Mouse (Mus musculus) frontal cortex, postnatal 25 days (tissue): ENCODE results near the gene Sec22c.

Experiments used
- DNase-seq, 2 experiments: peaks; one replicate each; pipeline ENCODE4 v3.0.0; 2022; ENCODE audit warnings: low spot score in 2 of 2

The Sec22c gene

DNA sequence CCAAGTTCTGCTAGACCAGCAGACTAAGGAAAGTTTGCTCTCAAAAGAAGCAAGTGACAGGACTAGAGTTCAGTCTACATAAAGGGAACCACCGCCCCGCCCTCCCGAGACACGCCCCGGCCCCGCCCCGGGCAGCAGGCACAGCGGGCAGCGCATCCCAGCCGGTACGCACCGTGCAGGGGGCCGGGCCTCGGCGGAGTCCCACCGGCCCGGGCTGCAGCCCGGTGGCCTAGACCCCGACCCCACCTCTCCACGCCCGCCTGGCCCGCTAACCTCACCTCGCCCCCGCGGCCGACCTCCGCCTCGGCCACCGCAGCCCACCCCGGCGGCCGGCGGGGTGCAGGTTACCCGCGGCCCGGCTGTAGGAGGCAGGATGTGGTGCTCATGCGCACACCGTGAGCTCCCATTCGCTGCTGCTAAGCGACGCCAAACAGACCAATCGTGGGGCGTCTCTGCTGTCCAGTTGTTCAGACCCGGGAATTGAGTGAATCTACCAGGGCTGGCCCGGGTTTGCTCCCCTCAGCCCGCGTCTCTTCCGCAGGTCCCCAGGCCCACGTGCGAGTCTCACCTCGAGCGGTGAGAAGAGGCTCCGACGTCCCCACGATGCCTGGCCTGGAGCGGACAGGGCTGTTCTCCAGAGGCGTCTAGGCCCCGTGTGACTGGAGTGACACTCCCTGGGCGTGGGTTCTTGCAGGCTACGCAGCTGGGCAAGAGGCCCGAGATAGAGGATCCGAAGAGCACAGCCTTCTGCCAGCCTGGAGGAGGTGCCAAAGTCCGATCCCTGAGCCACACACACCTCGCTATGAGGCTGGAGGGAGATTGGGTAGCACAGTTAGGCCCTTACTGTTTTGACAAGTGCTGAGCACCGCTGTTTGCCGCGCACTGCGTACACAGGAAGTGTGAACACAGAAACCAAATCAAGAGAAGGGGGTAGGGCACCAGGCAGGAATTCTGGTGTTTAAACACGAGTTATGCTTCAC is at the start of gene Sec22c:
Sec22c (minus strand) TSS at position 845 of the 980 bp plus-strand sequence.
- peak; percentile 78 to 79 for DNase-seq

DNA sequence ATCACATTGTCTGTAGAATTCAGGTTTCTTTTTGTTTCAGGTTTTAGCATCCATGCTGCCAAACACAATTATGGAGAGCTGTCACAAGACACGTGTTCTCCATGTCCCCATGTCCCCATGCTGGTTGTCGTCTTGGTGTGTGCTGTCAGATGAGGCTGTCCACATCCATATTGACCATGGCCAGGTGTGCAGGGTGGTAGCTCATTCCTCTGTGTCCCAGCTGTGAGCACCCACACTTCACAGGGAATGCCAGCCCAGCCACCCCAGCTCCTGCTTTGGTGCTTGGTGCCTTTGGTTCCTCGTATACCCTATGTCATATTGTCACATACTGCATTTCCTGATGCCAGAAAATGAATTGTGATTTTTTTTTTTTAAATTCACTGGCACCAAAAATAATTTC is 49.3 kb upstream of the Sec22c start:
- DNase-seq, result no peak

DNA sequence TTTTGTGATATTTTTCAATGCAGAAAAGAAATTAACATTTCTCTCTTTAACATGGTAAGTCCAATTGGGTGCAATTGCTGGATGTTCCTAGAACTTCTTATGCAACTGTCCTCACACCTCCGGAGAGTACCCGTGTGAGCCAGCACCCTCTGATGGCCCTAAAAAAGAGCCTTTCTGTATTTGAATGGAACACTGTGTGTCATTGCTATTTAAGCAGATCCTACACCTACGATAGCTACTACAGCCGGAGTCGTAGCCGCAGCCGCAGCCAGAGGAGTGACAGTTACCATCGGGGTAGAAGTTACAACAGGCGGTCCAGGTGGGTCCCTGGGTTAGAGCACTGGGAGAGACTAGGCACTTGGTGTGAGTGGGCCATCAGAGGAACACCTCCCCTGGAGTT is 47.5 kb upstream of the Sec22c start:
- no peak for DNase-seq

DNA sequence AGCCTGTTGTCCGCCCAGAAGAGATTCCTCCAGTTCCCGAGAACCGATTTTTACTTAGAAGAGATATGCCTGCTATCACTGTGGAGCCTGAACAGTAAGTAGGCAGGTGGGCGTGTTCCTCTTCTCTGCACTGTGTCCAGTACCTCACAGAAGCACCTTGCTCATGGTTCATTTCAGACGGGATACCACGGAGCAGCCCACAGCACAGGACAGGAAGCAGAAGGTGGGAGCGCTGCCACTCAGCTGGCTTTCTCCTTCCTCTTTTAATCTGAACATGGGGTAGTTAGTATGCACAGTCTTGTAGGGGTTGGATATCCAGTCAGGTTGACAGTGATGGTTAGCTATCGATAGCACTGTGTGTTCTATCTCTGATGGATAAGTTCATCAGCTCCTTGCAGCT is 38.8 kb upstream of the Sec22c start:
- no peak for DNase-seq

DNA sequence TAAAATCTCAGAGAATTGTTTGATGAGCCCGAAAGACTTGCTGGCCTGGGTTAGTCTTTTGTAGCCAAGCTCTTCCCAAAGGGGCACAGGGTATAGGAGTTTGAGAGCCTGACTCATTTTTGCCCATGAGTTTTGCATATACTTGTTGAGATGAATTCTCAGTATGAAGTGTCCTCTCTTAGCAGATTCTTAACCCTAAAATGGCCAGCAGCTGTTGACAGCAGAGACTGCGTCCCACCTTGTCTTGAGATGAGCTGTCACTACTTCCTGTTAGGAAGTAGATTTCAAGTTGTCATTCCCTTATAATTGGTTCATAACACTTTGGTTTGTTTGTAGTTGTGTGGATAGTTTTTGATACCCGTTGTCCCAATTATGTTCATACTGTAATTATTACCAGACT is 35.9 kb upstream of the Sec22c start:
- DNase-seq, result no peak

DNA sequence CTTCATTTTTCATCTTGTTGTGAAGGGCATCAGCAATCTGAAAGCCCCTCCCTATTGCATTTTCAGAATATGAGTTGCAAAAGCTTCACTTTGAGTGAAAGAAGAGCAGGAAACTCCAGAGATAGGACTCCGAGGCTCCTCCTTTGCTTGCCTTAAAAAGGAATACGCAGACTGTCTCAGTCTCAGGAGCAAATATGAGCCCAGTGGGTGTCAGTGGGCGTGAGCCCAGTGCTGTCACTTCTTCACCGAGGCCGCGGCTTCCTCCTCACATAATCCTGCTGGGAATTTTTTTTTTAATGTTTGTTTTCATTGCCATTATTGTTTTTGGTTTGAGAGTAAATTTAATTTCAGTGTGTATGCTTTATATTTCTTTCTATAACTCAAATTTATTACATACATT is 35.2 kb upstream of the Sec22c start:
- DNase-seq, result no peak

DNA sequence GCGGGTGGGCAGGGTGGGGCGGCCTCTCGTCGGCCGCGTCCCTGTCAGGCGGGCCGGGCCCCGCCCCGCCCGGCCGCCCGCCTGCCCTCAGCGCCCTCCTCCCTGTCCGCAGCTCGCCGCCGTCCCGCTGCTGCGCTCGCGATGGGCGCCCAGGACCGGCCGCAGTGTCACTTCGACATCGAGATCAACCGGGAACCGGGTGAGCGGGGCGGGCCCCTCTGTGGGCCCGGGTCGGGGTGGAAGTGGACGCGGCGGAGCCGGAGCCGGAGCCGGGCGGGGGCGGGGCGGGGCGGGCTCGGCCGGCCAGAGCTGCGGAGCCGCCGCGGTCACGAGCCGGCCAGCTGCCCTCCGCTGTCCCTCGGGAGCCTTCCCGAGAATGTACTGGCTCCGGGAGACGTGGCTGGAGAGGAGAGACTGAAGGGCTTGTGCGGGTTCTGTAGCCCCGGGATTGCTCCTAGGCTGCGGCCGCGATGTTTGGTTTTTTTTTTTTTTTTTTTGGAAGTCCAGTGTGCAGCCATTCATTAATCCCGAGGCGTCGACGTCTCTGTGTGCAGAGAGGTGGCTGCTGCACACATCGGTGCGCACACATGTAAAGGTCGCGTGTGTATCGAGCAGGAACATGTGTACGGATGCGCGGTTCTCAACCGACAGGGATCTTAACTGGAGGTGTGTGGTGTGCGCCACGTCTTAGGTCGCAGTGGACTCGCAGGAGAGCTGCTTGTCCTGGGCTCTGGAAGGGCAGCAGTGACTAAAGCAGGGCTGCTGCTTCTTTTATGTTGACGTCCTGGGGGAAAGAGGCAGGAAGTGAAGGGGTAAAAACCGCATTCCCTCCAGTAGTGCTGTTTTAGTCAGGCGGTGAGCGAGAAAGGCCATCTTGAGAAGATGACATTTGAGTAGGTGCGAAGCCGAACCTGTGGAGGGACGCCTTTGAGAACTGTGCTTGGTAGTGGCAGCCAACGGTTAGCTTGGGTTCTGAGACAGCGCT is 14.3 kb upstream of the Sec22c start:
- no peak for DNase-seq

DNA sequence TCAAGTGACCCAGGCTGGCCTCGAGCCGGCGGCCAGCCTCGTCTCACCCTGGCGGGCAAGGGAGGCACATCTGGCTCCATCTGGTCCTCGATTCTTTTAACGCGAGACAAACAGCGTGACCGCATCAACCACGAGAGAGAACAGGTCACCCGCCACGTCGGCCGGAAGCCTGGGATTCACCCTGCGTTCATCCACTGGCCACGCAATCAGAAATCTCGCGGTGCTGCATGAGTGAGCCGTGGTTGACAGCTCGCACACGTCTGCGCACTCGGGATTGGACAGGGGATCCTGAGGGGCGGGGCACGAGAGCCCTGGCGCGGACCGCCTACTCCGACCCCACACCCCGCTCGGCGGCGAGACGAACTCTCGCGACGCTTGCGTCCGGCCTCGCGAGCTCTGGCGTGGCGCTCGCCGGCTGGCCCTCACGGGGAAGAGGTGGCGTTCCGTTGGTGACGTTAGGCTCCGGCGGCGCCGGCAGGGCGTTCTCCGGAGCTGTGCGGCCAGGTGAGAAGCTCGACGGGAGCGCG is 13.6 kb upstream of the Sec22c start, which contains the start of gene Nktr:
Nktr (plus strand) TSS at position 378 of the 527 bp plus-strand sequence.
- DNase-seq, result peak; percentile 86 to 95

DNA sequence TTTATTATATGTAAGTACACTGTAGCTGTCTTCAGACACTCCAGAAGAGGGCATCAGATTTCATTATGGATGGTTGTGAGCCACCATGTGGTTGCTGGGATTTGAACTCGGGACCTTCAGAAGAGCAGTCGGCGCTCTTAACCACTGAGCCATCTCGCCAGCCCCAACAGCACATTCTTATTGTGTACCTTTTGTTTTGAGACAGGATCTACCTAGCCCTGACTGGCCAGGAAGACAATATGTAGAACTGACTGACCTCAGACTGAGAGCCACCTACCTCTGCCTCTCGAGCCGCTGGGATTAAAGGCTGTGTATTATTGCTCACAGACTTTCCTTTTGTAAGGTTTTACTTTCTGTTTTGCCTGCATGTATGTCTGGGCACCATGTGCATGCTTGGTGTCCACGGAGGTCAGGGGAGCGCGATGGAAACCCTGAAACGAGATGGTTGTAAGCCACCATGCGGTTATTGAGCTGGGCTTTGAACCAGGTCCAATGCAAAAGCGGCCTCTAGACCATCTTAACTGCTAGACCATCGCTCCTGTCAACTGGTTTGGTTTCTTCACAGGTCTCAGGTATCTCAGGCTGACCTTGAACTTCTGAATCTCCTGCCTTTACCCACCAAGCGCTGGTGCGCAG is 12.9 kb upstream of the Sec22c start:
- no peak for DNase-seq

DNA sequence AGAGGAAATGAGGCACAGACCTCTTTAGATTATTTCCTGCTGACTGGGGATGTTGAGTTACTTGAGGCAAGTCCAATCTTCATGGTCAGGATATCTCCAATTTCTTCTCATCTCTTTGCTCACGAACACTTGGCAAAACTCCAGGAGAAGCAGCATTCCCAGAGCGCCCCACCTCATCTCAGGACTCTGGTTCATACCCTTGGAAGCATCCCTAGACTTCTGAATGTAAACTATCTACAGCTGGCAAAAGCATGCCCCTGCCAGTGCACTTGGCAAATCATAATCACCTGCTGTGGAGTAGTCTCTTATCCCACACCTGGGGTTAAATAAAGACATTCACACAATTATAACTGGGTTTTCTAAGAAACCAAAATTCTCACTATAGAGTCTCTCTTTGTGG is 11.8 kb upstream of the Sec22c start:
- no peak for DNase-seq

DNA sequence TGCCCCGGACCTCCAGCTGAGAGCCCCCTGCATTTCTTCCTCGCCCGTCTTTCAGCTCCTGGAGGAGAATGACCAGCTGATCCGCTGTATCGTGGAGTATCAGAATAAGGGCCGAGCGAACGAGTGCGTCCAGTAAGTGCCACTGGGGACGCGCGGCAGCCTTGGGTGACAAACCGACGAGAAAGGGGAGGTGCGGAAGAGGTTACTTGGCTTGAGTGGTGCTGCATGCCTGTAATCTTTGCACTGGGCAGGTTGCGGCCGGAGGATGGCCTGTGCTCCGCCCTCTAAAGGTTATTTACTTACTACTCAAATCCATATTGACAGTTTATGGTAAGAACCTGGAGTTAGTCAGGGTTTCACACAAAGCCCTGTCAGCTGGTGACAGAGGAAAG is 5.3 kb upstream of the Sec22c start:
- DNase-seq, result peak in 1 of 2 experiments; percentile 33

DNA sequence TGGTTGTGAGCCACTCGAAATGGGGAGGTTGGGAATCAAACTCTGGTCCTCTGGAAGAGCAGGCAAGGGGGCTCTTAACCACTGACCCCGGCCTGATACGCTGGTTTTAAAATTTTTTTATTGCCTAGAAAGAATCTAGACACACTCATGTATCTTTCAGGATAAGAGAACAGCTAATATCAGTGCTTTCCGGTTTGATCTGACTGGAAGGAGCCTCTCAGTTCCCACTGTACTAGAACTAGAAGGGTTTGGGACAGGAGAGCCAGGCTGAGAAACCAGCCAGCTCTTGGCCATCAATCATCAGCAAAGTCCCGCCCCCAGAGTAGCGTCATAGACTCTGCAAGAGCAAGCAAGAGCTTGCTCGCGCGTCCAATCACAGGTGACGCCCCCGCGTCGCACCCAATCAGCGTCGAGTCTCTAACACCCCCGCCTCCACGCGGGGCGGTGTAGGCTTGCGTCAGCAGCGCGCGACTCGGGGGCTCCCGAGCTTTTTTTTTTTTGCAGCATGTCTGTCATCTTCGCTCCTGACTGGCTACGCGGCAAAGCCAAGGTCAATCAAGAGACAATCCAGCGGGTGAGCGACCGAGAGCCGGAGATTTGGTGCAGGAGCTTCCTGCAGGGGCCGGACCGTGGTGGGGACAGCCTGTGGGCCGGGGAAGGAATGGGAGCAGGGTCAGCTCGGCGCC is 4.8 kb upstream of the Sec22c start, which contains the start of gene Ss18l2:
Ss18l2 (plus strand) TSS at position 432 of the 686 bp plus-strand sequence.
- peak; percentile 93 to 95 for DNase-seq

DNA sequence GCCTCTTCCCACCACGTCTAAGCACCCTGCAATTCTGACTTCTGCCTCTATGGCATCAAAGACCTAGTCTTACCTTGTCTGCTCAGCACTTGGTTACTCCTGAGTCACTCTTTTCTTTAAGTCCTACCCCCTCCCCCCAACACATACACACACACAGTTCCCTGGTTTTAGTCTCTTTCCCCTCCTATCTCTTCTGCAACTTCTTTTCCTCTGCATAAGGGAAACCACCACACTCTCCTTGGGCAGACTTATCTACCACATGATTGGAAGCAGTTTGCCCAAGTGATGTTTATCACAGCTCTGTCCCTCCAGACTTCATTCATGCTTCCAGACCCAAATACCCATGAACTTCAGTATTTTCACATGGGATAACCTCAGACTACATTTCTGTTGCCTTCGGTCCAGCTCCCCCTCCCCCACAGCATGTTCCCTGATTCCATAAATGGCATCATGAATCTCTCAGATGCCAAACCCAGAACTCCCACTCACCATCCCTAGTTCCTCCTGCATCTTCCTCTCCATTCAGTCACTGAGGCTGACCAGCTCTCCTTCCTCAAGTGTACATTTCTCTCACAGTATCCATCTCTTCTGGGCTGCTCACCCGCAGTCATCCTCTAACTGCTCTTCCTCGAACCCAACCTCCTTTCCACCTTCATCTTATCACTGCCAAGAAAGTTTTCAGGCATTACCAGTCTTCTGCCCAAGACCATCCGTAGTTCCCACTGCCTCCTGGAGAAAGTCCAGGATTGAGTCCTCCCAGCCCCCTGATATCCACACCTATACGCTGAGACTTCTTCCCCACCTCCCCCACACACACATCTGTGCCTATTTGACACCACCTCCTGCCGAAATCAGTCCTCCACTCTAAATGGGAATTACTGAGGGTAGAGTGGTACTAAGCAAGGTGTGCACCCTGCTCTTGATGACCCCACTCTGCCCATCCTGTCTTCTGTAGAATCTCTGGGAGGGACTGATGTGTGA is 3.5 kb upstream of the Sec22c start:
- peak in 1 of 2 experiments; percentile 5 for DNase-seq

DNA sequence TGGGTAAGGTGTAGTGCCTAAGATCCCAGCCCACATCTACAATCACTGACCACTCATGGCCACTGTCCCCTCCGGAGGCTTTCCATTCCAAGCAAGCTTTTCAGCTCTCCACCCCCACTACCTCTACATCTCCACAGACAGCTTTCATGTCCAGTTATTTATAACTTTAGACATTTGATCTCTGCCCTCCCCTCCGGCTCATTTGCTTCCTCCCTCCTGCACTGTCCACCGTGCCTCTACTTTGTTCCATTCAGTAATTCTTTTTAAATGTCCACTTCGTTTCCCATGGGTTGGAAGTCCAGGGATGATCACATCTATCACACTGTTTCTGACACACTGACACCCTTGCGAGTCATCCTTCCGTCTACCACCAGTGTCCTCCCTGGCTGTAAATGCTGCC is 2.5 kb upstream of the Sec22c start:
- DNase-seq, result no peak

DNA sequence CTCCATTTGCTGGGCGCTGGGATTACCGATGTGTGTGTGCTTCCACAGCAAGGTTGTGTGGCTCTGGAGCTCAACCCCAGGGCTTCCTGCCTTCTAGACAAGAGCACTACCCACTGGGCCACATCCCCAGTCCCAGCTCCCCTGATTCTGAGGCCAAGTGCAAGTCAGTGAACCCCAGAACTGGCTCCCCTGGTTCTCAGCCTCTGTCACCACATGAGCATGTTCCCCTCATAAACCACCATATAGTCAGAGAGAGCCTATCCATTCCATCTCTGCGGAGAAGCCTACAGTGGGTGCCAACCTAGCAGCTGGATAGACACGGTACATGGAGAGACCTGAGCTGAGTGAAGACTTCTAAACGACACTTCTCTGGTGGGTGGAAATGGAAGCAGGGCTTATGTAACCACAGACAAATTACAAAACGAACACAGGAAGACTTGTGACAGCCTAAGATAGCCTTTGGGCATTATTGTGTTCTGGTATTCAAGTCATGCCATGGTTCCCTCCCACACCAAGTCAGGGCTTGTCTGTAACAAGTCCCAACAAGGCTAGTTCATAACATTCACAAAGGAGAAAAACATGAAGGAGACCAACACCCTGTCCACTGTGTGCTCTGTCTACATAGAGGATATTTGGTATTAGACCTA is 862 bp upstream of the Sec22c start:
- no peak for DNase-seq

DNA sequence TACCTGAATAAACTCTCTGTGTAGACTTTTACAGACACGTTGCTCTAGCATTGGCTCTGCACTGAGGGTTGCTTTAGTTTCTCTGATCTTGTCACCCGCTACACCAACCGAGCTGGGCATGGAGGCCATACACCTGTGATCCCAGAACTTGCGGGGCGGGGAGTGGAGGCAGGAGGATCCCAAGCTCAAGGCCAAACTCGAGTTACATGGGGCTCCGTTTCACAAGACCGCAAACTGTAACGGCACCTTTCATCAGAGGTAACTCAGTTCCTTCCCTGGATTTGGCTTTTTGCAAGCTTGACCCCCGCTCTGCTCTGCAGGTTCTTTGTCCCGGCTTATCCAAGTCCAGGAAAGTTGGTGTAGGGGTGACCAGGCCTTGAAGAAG is 1.0 kb downstream of the Sec22c start:
- DNase-seq, result no peak

DNA sequence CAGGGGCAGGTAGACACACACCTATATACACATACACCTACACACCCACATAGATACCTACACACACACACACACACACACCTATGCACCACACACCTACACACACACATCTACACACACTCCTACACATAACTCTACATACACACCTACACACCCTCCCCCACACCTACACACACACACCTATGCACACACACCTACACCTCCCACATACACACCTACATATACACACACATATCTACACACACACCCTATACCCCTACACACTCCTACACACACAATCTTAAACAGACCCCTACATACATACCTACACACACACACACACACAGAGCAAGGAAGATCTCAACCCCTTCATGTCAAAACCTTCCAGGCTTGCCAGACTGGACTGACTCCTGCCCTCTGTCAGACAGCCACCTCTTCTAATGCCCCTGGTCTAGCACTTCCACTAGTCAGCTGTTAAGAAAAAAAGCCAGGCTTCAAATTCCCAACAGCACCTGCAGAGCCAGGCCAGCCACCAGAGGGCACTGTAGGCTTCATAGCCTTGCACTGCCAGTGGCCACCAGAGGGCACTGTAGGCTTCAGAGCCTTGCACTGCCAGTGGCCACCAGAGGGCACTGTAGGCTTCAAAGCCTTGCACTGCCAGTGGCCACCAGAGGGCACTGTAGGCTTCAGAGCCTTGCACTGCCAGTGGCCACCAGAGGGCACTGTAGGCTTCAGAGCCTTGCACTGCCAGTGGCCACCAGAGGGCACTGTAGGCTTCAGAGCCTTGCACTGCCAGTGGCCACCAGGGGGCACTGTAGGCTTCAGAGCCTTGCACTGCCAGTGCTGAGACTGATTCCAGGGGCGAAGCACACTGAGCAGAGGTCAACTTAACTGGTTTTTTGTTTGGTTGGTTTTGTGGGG is 7.9 kb downstream of the Sec22c start:
- DNase-seq, result peak; percentile 55 to 62

DNA sequence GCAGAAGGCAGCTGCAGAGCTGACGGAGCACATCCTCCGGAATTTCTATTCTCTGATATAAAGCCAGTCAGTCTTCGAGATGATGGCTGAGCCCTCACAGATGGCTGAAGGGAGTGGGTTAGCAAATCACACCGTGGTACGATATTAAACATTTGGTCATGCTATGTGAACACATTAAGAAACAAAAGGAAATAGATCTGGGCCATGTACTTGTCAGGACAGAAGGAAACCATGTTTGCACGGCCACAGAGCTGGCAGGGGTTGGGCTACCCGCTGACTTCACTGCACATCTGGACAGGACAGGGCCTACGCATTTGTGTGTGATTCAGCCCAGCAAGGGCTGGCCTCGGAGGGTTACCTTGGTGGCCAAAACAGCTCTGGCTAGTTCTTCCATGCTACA is 8.7 kb downstream of the Sec22c start:
- DNase-seq, result no peak
